Mouse (Mus musculus) olfactory bulb, adult 2 months (tissue): ENCODE data around the gene Adamtsl1. TPM values are rescaled to one million over a fixed set of nuclear protein-coding genes. Genes with fewer than 3 reads are reported as not detected.

Experiments used
- H3K27ac ChIP-seq: fragments of 200-500 bp; 2 replicates; pipeline ENCODE4 v1.5.1; 2012; ENCODE audit warnings: low read depth, low read length; ENCODE audit not compliant: insufficient read depth
- H3K4me1 ChIP-seq: fragments of 200-500 bp; 2 replicates; pipeline ENCODE4 v1.6.1; 2012; ENCODE audit warnings: low read length; ENCODE audit not compliant: control insufficient read depth, insufficient read depth
- H3K4me3 ChIP-seq: fragments of 200-500 bp; 2 replicates; pipeline ENCODE4 v1.5.1; 2012; ENCODE audit warnings: mild to moderate bottlenecking, low read depth, low read length, moderate library complexity; ENCODE audit not compliant: insufficient read depth
- CTCF ChIP-seq: fragments of 200-500 bp; IDR thresholded peaks from 2 replicates; pipeline ENCODE4 v1.5.1; 2012; ENCODE audit warnings: low read depth, mild to moderate bottlenecking, low read length, moderate library complexity; ENCODE audit not compliant: insufficient read depth
- POLR2A ChIP-seq: fragments of 200-500 bp; IDR thresholded peaks from 2 replicates; pipeline ENCODE4 v1.6.1; 2012; ENCODE audit warnings: mild to moderate bottlenecking, low read depth, low read length, moderate library complexity; ENCODE audit not compliant: insufficient read depth
- WGBS: fragments of 180-500 bp; shearing (Covaris S2); methylation state at CpG from one replicate; pipeline ENCODE4 v1.1.7; 2018; 5-methylcytosine and 5-hydroxymethylcytosine counted together
- polyA plus RNA-seq: library from polyadenylated mRNA; stranded (reverse); fragments of >200 nt; gene quantifications from 2 replicates; pipeline ENCODE4 v1.2.4, GENCODE M21; 2012; ENCODE audit warnings: low replicate concordance; ENCODE audit not compliant: missing spikeins, insufficient read depth, insufficient read length

Gene Adamtsl1
- not detected in 2 replicates for polyA plus RNA-seq

DNA sequence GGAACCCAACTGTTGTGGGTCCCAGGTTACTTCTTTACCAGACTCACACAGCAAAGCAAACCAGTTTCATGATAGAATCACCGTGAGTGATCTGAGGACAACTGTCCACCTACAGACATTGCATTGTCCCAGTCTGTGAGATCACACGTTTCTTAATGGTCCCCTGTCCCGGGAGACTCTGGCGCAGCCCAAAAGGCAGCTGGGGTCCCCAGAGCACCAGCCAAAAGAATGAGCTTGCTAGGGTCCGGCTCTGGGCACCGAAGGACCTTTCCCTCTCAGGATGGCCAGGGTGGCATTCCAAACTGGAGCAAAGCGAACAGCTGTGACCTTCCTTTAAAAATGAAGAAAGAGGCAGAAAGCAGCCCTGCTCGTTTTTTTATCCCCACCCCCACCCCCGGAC lies at the start of gene Adamtsl1:
Gene Adamtsl1 (plus strand): TSS at position 381 of the 400 bp plus-strand sequence.
- Histone ChIP-seq H3K27ac (no peak within 1 kb of the TSS), H3K4me1 (peaks cover 12% of the 10 kb centered on the region), H3K4me3 (peak within 1 kb of the TSS; percentile 57)
- WGBS, result 2% methylated on average over 9 of the region's 9 CpGs
- TF ChIP-seq CTCF, result no peak
- TF ChIP-seq POLR2A, result no peak

- Histone ChIP-seq H3K4me3 (no peak overlapping the region), H3K27ac (no peak overlapping the region), H3K4me1 (peaks cover 5% of the 10 kb centered on the region)
- WGBS, result 51% methylated on average over 6 of the region's 6 CpGs
- TF ChIP-seq CTCF (no peak), POLR2A (no peak)
These were observed 30.4 kb upstream of the Adamtsl1 start for GRCm38 (mm10) chr4:85483586-85483985.

DNA sequence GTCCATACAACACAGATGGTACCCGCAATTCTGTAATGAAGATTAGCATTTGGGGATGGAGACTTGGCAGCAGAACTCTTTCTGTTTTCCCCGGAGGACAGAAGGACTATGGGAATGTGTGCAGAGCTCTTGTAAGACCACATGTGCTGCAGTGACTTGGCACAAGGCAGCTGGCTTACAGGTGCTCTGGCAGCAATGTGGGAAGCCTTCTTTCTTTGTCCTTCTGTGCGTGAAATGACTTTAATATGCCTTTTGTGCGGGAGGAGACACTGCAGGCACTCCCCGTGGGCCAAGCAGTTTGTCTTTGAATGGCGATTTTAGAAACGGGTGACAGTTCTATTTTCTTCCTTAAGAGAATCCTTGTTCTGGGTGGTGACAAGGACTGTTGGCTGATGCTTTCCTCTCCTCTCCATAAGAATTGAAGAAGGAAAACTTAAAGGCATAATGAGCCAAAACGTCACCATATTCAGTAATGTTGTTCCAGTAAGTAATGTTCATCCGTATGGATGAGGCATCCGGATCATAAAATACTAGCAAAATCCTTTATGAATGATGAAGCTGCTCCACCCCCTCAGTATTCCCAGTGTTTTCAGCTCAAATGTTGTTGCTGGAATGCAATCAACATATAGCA lies 27.5 kb upstream of the Adamtsl1 start:
- 36% methylated on average over 10 of the region's 10 CpGs for WGBS
- no peak overlapping the region for H3K4me3 ChIP-seq
- no peak for TF ChIP-seq CTCF
- TF ChIP-seq POLR2A, result no peak
- H3K27ac ChIP-seq, result no peak overlapping the region
- peaks cover 5% of the 10 kb centered on the region for H3K4me1 ChIP-seq

DNA sequence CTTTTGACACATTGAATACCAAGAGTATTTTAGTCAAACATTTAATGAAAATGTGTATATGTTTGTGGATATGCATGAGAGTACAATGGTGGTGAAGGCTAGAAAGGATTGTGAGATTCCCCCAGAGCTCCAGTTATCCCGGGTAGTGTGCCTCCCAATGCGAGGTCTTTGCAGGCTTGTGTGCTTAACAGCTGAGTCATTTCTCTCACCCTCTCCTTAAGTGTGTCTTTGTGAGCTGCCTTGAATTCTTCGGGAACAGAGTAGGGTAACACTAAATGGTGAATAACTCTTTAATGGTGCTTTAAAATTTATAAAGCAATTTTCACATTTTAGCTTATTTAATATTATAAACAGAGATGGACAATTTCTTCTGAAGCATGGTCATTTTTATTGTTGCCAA lies 8.3 kb upstream of the Adamtsl1 start:
- Histone ChIP-seq H3K27ac (no peak overlapping the region), H3K4me1 (no peaks in the 10 kb centered on the region), H3K4me3 (no peak overlapping the region)
- TF ChIP-seq POLR2A (no peak), CTCF (no peak)
- 38% methylated on average over 3 of the region's 3 CpGs for WGBS

DNA sequence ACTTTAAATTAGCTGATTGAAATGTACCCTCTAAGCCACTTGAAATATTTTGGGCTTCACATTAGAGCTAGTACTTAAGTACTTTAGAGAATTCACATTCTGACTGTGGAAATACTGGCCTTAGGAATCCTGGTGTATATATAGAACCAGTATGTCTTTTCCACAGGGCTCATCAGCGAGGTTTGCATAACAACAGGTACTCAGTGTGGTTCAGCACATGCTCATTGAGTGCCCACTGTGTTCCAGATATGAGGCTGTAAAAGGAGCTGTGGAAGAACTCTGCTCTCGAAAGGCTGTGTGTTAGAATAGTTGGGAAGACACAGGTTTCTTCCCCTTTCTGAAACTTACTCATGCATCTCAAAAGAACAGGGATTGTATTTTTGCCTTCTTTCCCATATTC lies 7.0 kb upstream of the Adamtsl1 start:
- Histone ChIP-seq H3K4me3 (no peak overlapping the region), H3K27ac (no peak overlapping the region), H3K4me1 (no peaks in the 10 kb centered on the region)
- 79% methylated on average over 2 of the region's 2 CpGs for WGBS
- no peak for TF ChIP-seq POLR2A
- TF ChIP-seq CTCF, result no peak

DNA sequence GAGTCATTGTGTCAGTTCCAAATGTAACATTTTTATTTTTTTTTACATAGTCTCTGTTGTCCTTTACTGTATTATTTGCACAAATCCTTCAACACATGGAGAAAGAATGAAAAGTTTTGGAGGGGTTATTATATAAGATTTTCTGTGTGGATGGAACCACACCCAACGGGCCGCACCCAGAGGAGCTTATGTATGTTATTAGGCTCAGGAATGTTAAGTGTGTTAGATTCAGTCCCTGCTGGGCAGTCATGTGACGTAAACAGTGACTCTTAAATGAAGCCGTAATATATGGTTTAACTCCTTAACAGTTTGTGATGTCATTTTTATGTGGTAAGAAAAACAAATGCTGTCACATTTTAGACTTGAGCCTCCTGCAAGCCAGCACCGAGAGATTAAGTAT lies 6.5 kb upstream of the Adamtsl1 start:
- no peaks in the 10 kb centered on the region for H3K4me1 ChIP-seq
- no peak overlapping the region for H3K4me3 ChIP-seq
- 82% methylated on average over 5 of the region's 5 CpGs for WGBS
- TF ChIP-seq CTCF (no peak), POLR2A (no peak)
- H3K27ac ChIP-seq, result no peak overlapping the region

- H3K4me1 ChIP-seq, result peaks cover 12% of the 10 kb centered on the region
- no peak overlapping the region for H3K27ac ChIP-seq
- peak overlapping the region; percentile 57; the same call in 1 of the 2 replicates for H3K4me3 ChIP-seq
- 24% methylated on average over 7 of the region's 7 CpGs for WGBS
- TF ChIP-seq POLR2A (no peak), CTCF (no peak)
These were observed 684 bp upstream of the Adamtsl1 start for GRCm38 (mm10) chr4:85513288-85513687.

DNA sequence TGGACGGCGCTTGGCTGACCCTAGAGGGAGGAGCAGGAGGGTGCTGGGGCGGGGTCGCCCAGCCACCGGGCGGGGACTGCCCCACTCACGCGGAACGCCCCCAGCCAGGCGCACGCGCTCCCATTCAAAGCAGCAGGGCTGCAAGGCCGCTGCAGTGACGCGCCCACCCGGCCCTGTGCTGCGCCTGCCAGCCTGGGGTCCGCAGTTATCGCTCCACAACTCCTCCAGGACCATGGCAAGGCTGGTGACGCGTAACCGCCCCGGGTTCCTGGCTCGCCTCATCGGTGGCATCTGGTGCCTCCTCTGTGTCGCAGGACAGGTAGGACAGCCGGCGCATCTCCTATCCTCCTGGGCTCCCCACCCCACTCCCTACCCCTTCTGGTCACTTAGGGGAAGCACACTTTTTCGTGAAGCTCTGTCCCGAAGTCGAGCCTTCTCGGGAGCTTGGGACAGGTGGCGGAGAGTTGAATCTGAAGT lies 271 bp downstream of the Adamtsl1 start:
- TF ChIP-seq POLR2A, result no peak
- 2% methylated on average over 33 of the region's 33 CpGs for WGBS
- no peak overlapping the region for H3K27ac ChIP-seq
- peak overlapping the region; percentile 57 for H3K4me3 ChIP-seq
- H3K4me1 ChIP-seq, result peaks cover 12% of the 10 kb centered on the region

GRCm38 (mm10) chr4:85526966-85527566 lies 13.1 kb downstream of the Adamtsl1 start:
- Histone ChIP-seq H3K27ac (no peak overlapping the region), H3K4me3 (no peak overlapping the region), H3K4me1 (no peaks in the 10 kb centered on the region)
- TF ChIP-seq POLR2A, result no peak
- 84% methylated on average over 7 of the region's 7 CpGs for WGBS
